Mouse (Mus musculus) midbrain, embryonic 15.5 days (tissue): ENCODE results near the gene Ttc13. TPM values are rescaled to one million over a fixed set of nuclear protein-coding genes. Genes with fewer than 3 reads are reported as not detected.

ENCODE experiments used
- ATAC-seq: fragments of 200-750 bp; cut with Nextera tagmentation; replicated peaks from 2 replicates; pipeline ENCODE4 v1.8.0; 2017; ENCODE audit warnings: moderate TSS enrichment
- H3K27ac ChIP-seq: fragments of 300-500 bp; sonication (generic); 2 replicates; pipeline ENCODE4 v1.5.1; 2015; ENCODE audit warnings: mild to moderate bottlenecking, inconsistent platforms
- H3K27me3 ChIP-seq: fragments of 300-500 bp; sonication (generic); replicated peaks from 2 replicates; pipeline ENCODE4 v1.6.1; 2015; ENCODE audit warnings: inconsistent platforms
- H3K36me3 ChIP-seq: fragments of 300-500 bp; sonication (generic); replicated peaks from 2 replicates; pipeline ENCODE4 v1.6.1; 2015; ENCODE audit warnings: inconsistent platforms
- H3K4me1 ChIP-seq: fragments of 300-500 bp; sonication (generic); 2 replicates; pipeline ENCODE4 v1.6.1; 2015; ENCODE audit warnings: inconsistent platforms
- H3K4me2 ChIP-seq: fragments of 300-500 bp; sonication (generic); 2 replicates; pipeline ENCODE4 v1.6.1; 2015; ENCODE audit warnings: inconsistent platforms, mild to moderate bottlenecking, moderate library complexity
- H3K4me3 ChIP-seq: fragments of 300-500 bp; sonication (generic); 2 replicates; pipeline ENCODE4 v1.5.1; 2015; ENCODE audit warnings: mild to moderate bottlenecking, inconsistent platforms
- H3K9ac ChIP-seq: fragments of 300-500 bp; sonication (generic); 2 replicates; pipeline ENCODE4 v1.6.1; 2015; ENCODE audit warnings: mild to moderate bottlenecking, inconsistent platforms
- H3K9me3 ChIP-seq: fragments of 300-500 bp; sonication (generic); 2 replicates; pipeline ENCODE4 v1.6.1; 2016; ENCODE audit warnings: inconsistent platforms
- WGBS: fragments of 180-500 bp; shearing (Covaris S2); methylation state at CpG from one replicate; pipeline ENCODE4 v1.1.7; 2015; ENCODE audit warnings: mixed read lengths; 5-methylcytosine and 5-hydroxymethylcytosine counted together
- polyA plus RNA-seq: library from polyadenylated mRNA; unstranded; fragments of >200 nt; fragmentation: Nextera tagmentation; extraction: Ambion mirVana; gene quantifications from 2 replicates; pipeline ENCODE4 v1.2.1, GENCODE M21; 2015

Ttc13 gene
- polyA plus RNA-seq, 1 experiment from 2014 or later = 70.2 TPM

GRCm38 (mm10) chr8:124701023-124701422 lies 20.8 kb downstream of the Ttc13 start:
- Histone ChIP-seq H3K9ac (no peak overlapping the region), H3K36me3 (peaks cover 26% of the 10 kb centered on the region; the same call in 1 of the 2 replicates)
- WGBS = 92% methylated on average over 9 of the region's 9 CpGs

GRCm38 (mm10) chr8:124700271-124700670 lies 21.5 kb downstream of the Ttc13 start:
- Histone ChIP-seq H3K4me1 (no peaks in the 10 kb centered on the region), H3K27me3 (no peaks in the 10 kb centered on the region), H3K36me3 (peaks cover 22% of the 10 kb centered on the region; the same call in 1 of the 2 replicates), H3K4me2 (no peak overlapping the region), H3K4me3 (no peak overlapping the region), H3K27ac (no peak overlapping the region), H3K9ac (no peak overlapping the region), H3K9me3 (no peaks in the 10 kb centered on the region)
- WGBS = 93% methylated on average over 5 of the region's 5 CpGs
- no peak for ATAC-seq

More at GRCm38 (mm10) chr8:124701023-124701422, 20.8 kb downstream of the Ttc13 start:
- no peak overlapping the region for H3K4me2 ChIP-seq
- H3K27ac ChIP-seq = no peak overlapping the region
- H3K4me3 ChIP-seq = no peak overlapping the region
- H3K9me3 ChIP-seq = no peaks in the 10 kb centered on the region
- no peaks in the 10 kb centered on the region for H3K27me3 ChIP-seq
- no peak for ATAC-seq
- no peaks in the 10 kb centered on the region for H3K4me1 ChIP-seq

DNA sequence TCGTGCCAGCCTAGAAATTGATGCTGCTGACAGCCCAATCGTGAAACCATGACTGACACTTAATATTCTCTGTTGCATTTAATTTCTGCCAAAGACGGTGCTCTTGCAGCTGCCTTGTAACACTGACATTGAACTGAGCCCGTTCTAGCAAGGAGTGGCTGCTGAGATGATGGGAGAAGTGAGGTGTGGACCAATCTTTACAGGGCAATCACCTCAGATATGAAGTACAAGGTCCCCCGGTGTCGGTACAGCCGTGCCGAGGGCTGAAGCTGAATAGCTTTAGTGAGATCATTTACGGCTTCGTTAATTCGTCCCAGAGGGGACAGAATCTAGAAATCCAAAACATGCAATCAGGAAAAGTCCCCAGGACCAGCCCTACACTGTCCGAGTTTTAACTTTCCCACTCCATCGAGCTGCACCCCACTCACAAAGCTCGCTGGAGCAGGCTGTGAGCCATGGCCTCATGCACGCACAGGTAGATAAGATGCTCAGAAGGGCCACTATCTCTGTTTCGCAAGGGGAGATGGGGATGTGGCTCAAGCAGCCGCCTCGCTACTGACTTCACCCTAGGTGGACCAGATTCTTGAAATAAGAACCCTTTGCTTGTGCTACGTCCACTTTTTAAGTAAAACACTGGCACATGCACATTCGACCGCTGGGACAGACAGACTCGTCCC lies 26.2 kb downstream of the Ttc13 start:
- ATAC-seq = no peak
- H3K4me3 ChIP-seq = no peak overlapping the region
- H3K27me3 ChIP-seq = no peaks in the 10 kb centered on the region
- no peaks in the 10 kb centered on the region for H3K4me1 ChIP-seq
- no peaks in the 10 kb centered on the region for H3K9me3 ChIP-seq
- peaks cover 25% of the 10 kb centered on the region for H3K36me3 ChIP-seq
- 93% methylated on average over 22 of the region's 22 CpGs for WGBS
- H3K4me2 ChIP-seq = no peak overlapping the region
- H3K27ac ChIP-seq = no peak overlapping the region
- H3K9ac ChIP-seq = no peak overlapping the region

DNA sequence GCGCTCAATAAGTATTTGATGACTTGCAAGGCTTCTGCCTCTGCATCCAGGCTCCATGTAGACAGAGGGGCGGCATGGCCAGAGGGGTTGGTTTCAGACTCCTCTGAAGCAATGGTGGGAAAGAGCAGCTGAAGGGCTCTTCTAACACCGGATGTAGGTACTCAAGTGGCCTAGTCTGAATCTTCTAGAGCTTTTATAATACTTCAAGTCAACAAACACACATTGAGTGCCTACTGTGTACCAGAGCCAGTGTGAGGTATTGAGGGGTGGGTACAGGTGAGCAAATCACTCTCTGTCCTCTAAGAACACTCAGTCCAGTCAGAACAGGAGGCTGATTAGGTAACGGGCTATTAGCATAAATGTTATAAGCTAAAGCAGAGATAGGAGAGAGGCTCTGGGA lies 30.1 kb downstream of the Ttc13 start:
- H3K9me3 ChIP-seq = no peaks in the 10 kb centered on the region
- H3K4me3 ChIP-seq = no peak overlapping the region
- ATAC-seq = no peak
- no peaks in the 10 kb centered on the region for H3K4me1 ChIP-seq
- 94% methylated on average over 4 of the region's 4 CpGs for WGBS
- H3K4me2 ChIP-seq = no peak overlapping the region
- no peak overlapping the region for H3K27ac ChIP-seq
- H3K27me3 ChIP-seq = no peaks in the 10 kb centered on the region
- no peak overlapping the region for H3K9ac ChIP-seq
- H3K36me3 ChIP-seq = peaks cover 23% of the 10 kb centered on the region

- 96% methylated on average over 13 of the region's 13 CpGs for WGBS
- Histone ChIP-seq H3K4me3 (no peak overlapping the region), H3K36me3 (peaks cover 27% of the 10 kb centered on the region; the same call in 1 of the 2 replicates), H3K9ac (no peak overlapping the region), H3K27ac (no peak overlapping the region), H3K27me3 (no peaks in the 10 kb centered on the region), H3K4me2 (no peak overlapping the region), H3K9me3 (no peaks in the 10 kb centered on the region), H3K4me1 (no peaks in the 10 kb centered on the region)
- ATAC-seq = no peak
Observed at GRCm38 (mm10) chr8:124688899-124689298, 32.9 kb downstream of the Ttc13 start.

DNA sequence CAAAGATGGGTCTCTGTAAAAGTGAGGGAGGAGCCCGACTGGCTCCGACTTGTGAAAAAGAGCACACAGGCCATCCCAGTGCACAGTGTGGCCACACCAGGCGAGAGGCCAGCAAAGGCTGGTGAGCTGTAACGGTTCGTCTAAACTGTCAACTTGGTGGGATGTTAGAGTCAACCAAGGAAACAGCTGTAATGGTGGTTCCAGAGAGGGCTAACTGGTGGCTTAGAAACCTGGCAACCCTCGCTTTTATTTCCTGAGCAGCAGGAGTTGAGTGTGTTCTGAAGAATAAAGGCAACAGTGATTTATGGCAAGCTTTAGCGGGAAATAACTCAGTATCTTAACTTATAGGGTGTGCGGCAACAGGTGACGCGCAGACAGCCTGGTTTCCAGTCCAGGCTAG lies 39.6 kb downstream of the Ttc13 start:
- 79% methylated on average over 10 of the region's 10 CpGs for WGBS
- 0 out of 2 replicates have a peak, but pooled peaks cover 3% of the 10 kb centered on the region for H3K4me1 ChIP-seq
- H3K9me3 ChIP-seq = no peaks in the 10 kb centered on the region
- no peaks in the 10 kb centered on the region for H3K27me3 ChIP-seq
- no peak overlapping the region for H3K27ac ChIP-seq
- no peak for ATAC-seq
- no peak overlapping the region for H3K4me3 ChIP-seq
- no peak overlapping the region for H3K4me2 ChIP-seq
- peaks cover 24% of the 10 kb centered on the region for H3K36me3 ChIP-seq
- H3K9ac ChIP-seq = no peak overlapping the region

- 46% methylated on average over 10 of the region's 10 CpGs for WGBS
- H3K4me3 ChIP-seq = no peak overlapping the region
- H3K36me3 ChIP-seq = peaks cover 24% of the 10 kb centered on the region
- ATAC-seq = no peak
- H3K9ac ChIP-seq = no peak overlapping the region
- no peak overlapping the region for H3K27ac ChIP-seq
- no peaks in the 10 kb centered on the region for H3K9me3 ChIP-seq
- 0 out of 2 replicates have a peak, but pooled peaks cover 4% of the 10 kb centered on the region for H3K4me1 ChIP-seq
- H3K4me2 ChIP-seq = no peak overlapping the region
- no peaks in the 10 kb centered on the region for H3K27me3 ChIP-seq
Observed at GRCm38 (mm10) chr8:124681792-124682157, 40.0 kb downstream of the Ttc13 start.

GRCm38 (mm10) chr8:124681077-124681791 lies 40.5 kb downstream of the Ttc13 start:
- Histone ChIP-seq H3K4me1 (0 out of 2 replicates have a peak, but pooled peaks cover 4% of the 10 kb centered on the region), H3K9ac (no peak overlapping the region), H3K4me3 (no peak overlapping the region), H3K9me3 (no peaks in the 10 kb centered on the region), H3K36me3 (peaks cover 28% of the 10 kb centered on the region), H3K4me2 (no peak overlapping the region), H3K27ac (no peak overlapping the region), H3K27me3 (no peaks in the 10 kb centered on the region)
- WGBS = 63% methylated on average over 10 of the region's 10 CpGs
- no peak for ATAC-seq

- H3K36me3 ChIP-seq = peaks cover 29% of the 10 kb centered on the region
- H3K4me1 ChIP-seq = 0 out of 2 replicates have a peak, but pooled peaks cover 4% of the 10 kb centered on the region
- no peak overlapping the region for H3K9ac ChIP-seq
- H3K4me2 ChIP-seq = no peak overlapping the region
- ATAC-seq = no peak
- H3K27ac ChIP-seq = no peak overlapping the region
- H3K9me3 ChIP-seq = no peaks in the 10 kb centered on the region
- no peaks in the 10 kb centered on the region for H3K27me3 ChIP-seq
- 89% methylated on average over 13 of the region's 13 CpGs for WGBS
- no peak overlapping the region for H3K4me3 ChIP-seq
Observed at GRCm38 (mm10) chr8:124678246-124678645, 43.5 kb downstream of the Ttc13 start.

DNA sequence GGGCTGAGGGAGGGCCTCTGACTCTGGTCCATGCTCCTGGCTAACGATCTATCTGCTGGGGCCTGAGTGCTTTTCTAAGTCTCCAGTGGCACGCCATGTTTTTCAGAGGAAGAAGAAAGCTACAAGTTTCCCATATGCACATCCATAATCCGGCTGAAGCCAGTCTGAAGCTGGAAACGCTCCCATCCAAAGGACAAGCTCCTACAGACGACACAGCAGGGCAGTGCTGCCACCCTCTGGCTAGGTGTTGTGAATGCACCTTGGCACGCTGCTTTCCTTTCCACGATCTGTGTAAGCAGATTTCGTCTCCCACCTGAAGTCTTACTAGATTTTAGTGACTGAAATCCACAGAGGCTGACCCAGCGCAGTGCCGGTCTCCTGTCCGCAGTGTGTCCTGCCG lies 44.3 kb downstream of the Ttc13 start:
- 0 out of 2 replicates have a peak, but pooled peaks cover 4% of the 10 kb centered on the region for H3K4me1 ChIP-seq
- H3K27me3 ChIP-seq = no peaks in the 10 kb centered on the region
- no peak overlapping the region for H3K4me3 ChIP-seq
- WGBS = 45% methylated on average over 12 of the region's 12 CpGs
- H3K9me3 ChIP-seq = no peaks in the 10 kb centered on the region
- peaks cover 31% of the 10 kb centered on the region for H3K36me3 ChIP-seq
- H3K9ac ChIP-seq = no peak overlapping the region
- no peak overlapping the region for H3K4me2 ChIP-seq
- peak overlapping the region; percentile 74 for H3K27ac ChIP-seq
- peak; percentile 76 for ATAC-seq

- ATAC-seq = no peak
- Histone ChIP-seq H3K4me1 (0 out of 2 replicates have a peak, but pooled peaks cover 4% of the 10 kb centered on the region), H3K27me3 (no peaks in the 10 kb centered on the region), H3K4me2 (no peak overlapping the region), H3K9ac (no peak overlapping the region), H3K4me3 (no peak overlapping the region), H3K36me3 (peaks cover 34% of the 10 kb centered on the region), H3K27ac (peak overlapping the region; percentile 74), H3K9me3 (no peaks in the 10 kb centered on the region)
- 81% methylated on average over 7 of the region's 7 CpGs for WGBS
Observed at GRCm38 (mm10) chr8:124677078-124677477, 44.7 kb downstream of the Ttc13 start.

DNA sequence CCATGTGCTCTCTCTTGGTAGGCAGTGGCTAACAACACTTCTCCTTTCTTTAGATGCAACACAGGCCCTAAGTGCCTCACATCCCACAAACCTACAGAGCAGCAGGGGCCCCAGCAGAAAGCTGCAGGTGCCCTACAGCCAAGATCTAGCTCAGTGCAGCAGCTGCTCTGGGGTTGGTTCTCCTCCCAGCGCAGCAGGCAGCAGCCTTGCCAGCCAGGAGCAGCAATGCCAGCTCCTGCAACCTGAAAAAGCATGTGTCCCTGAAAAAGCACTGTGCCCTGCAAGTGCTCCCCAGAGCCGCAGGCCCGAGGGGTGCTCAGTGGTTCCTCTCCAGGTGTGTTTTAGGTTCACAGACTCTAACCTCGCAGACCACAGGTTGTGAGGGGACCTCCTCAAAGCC lies 45.1 kb downstream of the Ttc13 start:
- WGBS = 94% methylated on average over 4 of the region's 4 CpGs
- peaks cover 37% of the 10 kb centered on the region for H3K36me3 ChIP-seq
- H3K4me2 ChIP-seq = no peak overlapping the region
- ATAC-seq = no peak
- H3K9ac ChIP-seq = no peak overlapping the region
- H3K27me3 ChIP-seq = no peaks in the 10 kb centered on the region
- H3K4me3 ChIP-seq = no peak overlapping the region
- no peak overlapping the region for H3K27ac ChIP-seq
- H3K9me3 ChIP-seq = no peaks in the 10 kb centered on the region
- H3K4me1 ChIP-seq = 0 out of 2 replicates have a peak, but pooled peaks cover 4% of the 10 kb centered on the region
